Mouse (Mus musculus): Measurements from ENCODE around the gene Cdk13. TPM values are rescaled to one million over a fixed set of nuclear protein-coding genes. Genes with fewer than 3 reads are reported as not detected.

Gene Cdk13
- polyA plus RNA-seq, 1 experiment from 2014 or later: 12.7 TPM

- Histone ChIP-seq H3K4me3 (no peak overlapping the region), H3K27ac (replicated peaks) (no peak overlapping the region), H3K27me3 (replicated peaks; ENCODE audit: low read depth, poor library complexity, severe bottlenecking) (no peaks in the 10 kb centered on the region), H3K36me3 (replicated peaks) (no peaks in the 10 kb centered on the region), H3K9me3 (no peaks in the 10 kb centered on the region), H3K4me1 (no peaks in the 10 kb centered on the region)
- no peak for DNase-seq (ENCODE audit: low spot score)
Observed at GRCm38 (mm10) chr13:17689461-17689860, 115.4 kb downstream of the Cdk13 start.

GRCm38 (mm10) chr13:17671122-17671521 lies 133.8 kb downstream of the Cdk13 start:
- DNase-seq (ENCODE audit: low spot score): no peak
- Histone ChIP-seq H3K36me3 (replicated peaks) (no peaks in the 10 kb centered on the region), H3K4me1 (no peaks in the 10 kb centered on the region), H3K27ac (replicated peaks) (no peak overlapping the region), H3K4me3 (no peak overlapping the region), H3K27me3 (replicated peaks; ENCODE audit: low read depth, poor library complexity, severe bottlenecking) (no peaks in the 10 kb centered on the region), H3K9me3 (no peaks in the 10 kb centered on the region)
- 77% methylated on average over 1 of the region's 1 CpGs for WGBS

- no peak for DNase-seq (ENCODE audit: low spot score)
- no peak overlapping the region for H3K4me3 ChIP-seq
- H3K9me3 ChIP-seq: no peaks in the 10 kb centered on the region
- 87% methylated on average over 1 of the region's 1 CpGs for WGBS
- no peaks in the 10 kb centered on the region for H3K36me3 ChIP-seq (replicated peaks)
- no peaks in the 10 kb centered on the region for H3K4me1 ChIP-seq
- H3K27ac ChIP-seq (replicated peaks): no peak overlapping the region
- no peaks in the 10 kb centered on the region for H3K27me3 ChIP-seq (replicated peaks; ENCODE audit: low read depth, poor library complexity, severe bottlenecking)
Observed at GRCm38 (mm10) chr13:17667380-17667779, 137.5 kb downstream of the Cdk13 start.

MicroRNAs within 50 kb of the gene (microRNA counts, 519-probe panel; counts per million panel counts)
- microRNA mmu-miR-466i: 188 counts per million, percentile 57 among the panel's probes with 10 or more counts

Small RNA genes within 50 kb of the gene (microRNA-seq; reads per million reads assigned to microRNA genes)
- not detected for gene Mir466i

Other genes with a start within 250 kb of the Cdk13 start
- gene Mplkip, start 109.9 kb downstream of the Cdk13 start, polyA plus RNA-seq (2016; fragmentation: Nextera tagmentation; extraction: Ambion mirVana): 49.4 and 53.2 TPM in 2 replicates
- gene Sugct, start 109.5 kb downstream of the Cdk13 start, polyA plus RNA-seq (2016; fragmentation: Nextera tagmentation; extraction: Ambion mirVana): 3.6 and 3.8 TPM in 2 replicates
- gene Rala, start 139.1 kb upstream of the Cdk13 start, polyA plus RNA-seq (2016; fragmentation: Nextera tagmentation; extraction: Ambion mirVana): 107 and 108 TPM in 2 replicates
- 89.2 and 90.9 TPM in 2 replicates for gene Yae1d1, start 188.3 kb upstream of the Cdk13 start, polyA plus RNA-seq (2016; fragmentation: Nextera tagmentation; extraction: Ambion mirVana)